Mouse (Mus musculus) C3H10T1/2 (cell line): ENCODE results near the gene Frmd4a. TPM values are rescaled to one million over a fixed set of nuclear protein-coding genes. Genes with fewer than 3 reads are reported as not detected.

Source experiments
- polyA plus RNA-seq, 2 experiments: library from polyadenylated mRNA; unstranded; fragments of >200 nt; fragmentation: generic; extraction: Trizol; gene quantifications; one replicate each; pipeline ENCODE4 v1.2.1; 2012; ENCODE audit warnings: missing spikeins in 2 of 2

The Frmd4a gene
- polyA plus RNA-seq = 1 to 10 TPM; 1.4 to 6.5 TPM

GRCm38 (mm10) chr2:4017528-4018288 lies at the start of gene Frmd4a:
Gene Frmd4a (plus strand): TSS chr2:4017717.

GRCm38 (mm10) chr2:4651500-4652285 lies 634.2 kb downstream of the Frmd4a start, which contains the start of gene Prpf18:
Gene Prpf18 (minus strand): TSS chr2:4652113.

